Mouse (Mus musculus) neutrophil, adult 59 days (primary cell): ENCODE data around the gene Slc38a8. TPM values are rescaled to one million over a fixed set of nuclear protein-coding genes. Genes with fewer than 3 reads are reported as not detected.

Experiments
- total RNA-seq, 2 experiments: library from RNA; stranded (reverse); gene quantifications; 1 replicate in 1 of 2; 2 replicates in 1 of 2; pipeline ENCODE4 v1.2.4; 2023

Gene Slc38a8
- not detected for total RNA-seq

DNA sequence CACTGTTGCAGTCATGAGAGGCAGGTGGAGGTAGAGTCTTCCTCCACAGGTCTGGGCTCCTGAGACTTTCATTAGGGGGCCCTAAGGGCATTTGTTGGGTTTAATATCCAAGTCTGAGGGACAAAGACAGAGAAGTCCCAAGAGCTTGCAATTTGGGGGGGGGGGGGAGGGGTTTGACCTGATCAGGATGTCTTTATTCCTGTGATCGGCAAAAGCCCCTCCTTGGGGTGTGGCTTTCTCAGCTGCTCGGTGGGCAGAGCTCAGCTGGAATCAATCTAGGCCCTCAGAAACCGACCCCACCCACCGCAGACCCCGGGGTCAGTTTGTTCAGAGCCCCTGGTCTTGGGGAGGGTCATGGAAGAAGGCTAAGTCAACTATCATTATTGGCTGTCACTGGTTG lies at the start of gene Slc38a8:
Slc38a8 (minus strand) TSS at position 101 of the 400 bp plus-strand sequence.

GRCm38 (mm10) chr8:119446211-119446989 lies 55.1 kb downstream of the Slc38a8 start, which contains the start of gene Necab2:
Gene Necab2 (plus strand): TSS chr8:119446719.

DNA sequence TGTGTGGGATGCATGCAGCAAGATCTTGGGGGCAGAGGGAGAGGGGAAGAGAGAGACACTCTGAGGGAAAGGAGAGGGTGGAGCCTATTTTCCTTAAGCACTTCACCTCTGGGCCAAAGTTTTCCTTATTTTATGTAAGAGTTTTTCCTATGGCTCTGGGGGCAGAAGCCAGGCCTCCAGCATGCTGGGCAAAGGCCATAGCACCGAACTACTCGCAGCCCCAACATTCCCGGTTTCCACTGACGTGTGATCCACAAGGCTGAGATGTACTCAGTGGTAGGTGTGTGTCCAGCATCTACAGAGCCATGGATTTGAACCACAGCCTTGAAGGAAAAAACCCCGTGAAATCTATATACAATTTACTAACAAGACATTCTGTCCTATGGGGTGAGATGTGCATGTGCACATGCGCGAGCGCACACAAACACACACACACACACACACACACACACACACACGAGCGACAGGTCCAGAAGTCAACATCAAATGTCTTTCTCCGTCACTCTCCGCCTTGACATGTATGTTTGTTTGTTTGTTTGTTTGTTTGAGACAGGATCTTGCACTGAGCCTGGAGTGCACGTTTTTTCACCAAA lies 67.8 kb downstream of the Slc38a8 start, which contains the start of gene Osgin1:
Osgin1 (plus strand) TSS at position 543 of the 593 bp plus-strand sequence.

Other genes with a start within 250 kb of the Slc38a8 start
- 10 to 100 TPM; 65.9 to 76.9 TPM for gene Hsbp1, start 157.2 kb downstream of the Slc38a8 start, total RNA-seq
- gene Mlycd, start 106.8 kb downstream of the Slc38a8 start, total RNA-seq = 1 to 10 TPM; 7.8 to 8.4 TPM
- gene Osgin1, start 67.6 kb downstream of the Slc38a8 start, total RNA-seq = 100 to 1,000 TPM; 252 to 275 TPM
- 1 to 10 TPM in 1 of 2 experiments, under 1 TPM in 1; 0.99 to 1.2 TPM for gene Necab2, start 55.0 kb downstream of the Slc38a8 start, total RNA-seq
- 10 to 100 TPM; 40.0 to 48.7 TPM for gene Mbtps1, start 57.0 kb upstream of the Slc38a8 start, total RNA-seq
- gene Hsdl1, start 73.5 kb upstream of the Slc38a8 start, total RNA-seq = 10 to 100 TPM; 38.6 to 39.6 TPM
- gene Dnaaf1, start 73.5 kb upstream of the Slc38a8 start, total RNA-seq = under 1 TPM in 1 of 2 experiments, not detected in 1; 0.24 TPM
- 1 to 10 TPM; 7.2 to 8.2 TPM for gene Taf1c, start 103.5 kb upstream of the Slc38a8 start, total RNA-seq
- not detected for gene Adad2, start 111.0 kb upstream of the Slc38a8 start, total RNA-seq
- not detected for gene Kcng4, start 134.0 kb upstream of the Slc38a8 start, total RNA-seq
- not detected for gene Wfdc1, start 164.7 kb upstream of the Slc38a8 start, total RNA-seq
- gene Atp2c2, start 198.3 kb upstream of the Slc38a8 start, total RNA-seq = under 1 TPM; 0.20 to 0.26 TPM